Mouse (Mus musculus) midbrain, embryonic 10.5 days (tissue): ENCODE results near the gene Prickle4. TPM values are rescaled to one million over a fixed set of nuclear protein-coding genes. Genes with fewer than 3 reads are reported as not detected.
A peak's percentile ranks its signal among the peaks of the same experiment; 100 is the strongest.

Source experiments
- DNase-seq: peaks from one replicate; pipeline ENCODE4 v3.0.0-alpha.2; 2017; ENCODE audit warnings: low spot score
- H3K27ac ChIP-seq: fragments of 300-500 bp; sonication (generic); replicated peaks from 2 replicates; pipeline ENCODE4 v1.5.1; 2016; ENCODE audit warnings: mild to moderate bottlenecking
- H3K27me3 ChIP-seq: fragments of 300-500 bp; sonication (generic); 2 replicates; pipeline ENCODE4 v1.6.1; 2016; ENCODE audit warnings: low read depth, mild to moderate bottlenecking; ENCODE audit not compliant: poor library complexity, severe bottlenecking
- H3K36me3 ChIP-seq: fragments of 300-500 bp; sonication (generic); 2 replicates; pipeline ENCODE4 v1.6.1; 2016; ENCODE audit warnings: mild to moderate bottlenecking, moderate library complexity
- H3K4me1 ChIP-seq: fragments of 300-500 bp; sonication (generic); 2 replicates; pipeline ENCODE4 v1.6.1; 2016
- H3K4me3 ChIP-seq: fragments of 300-500 bp; sonication (generic); 2 replicates; pipeline ENCODE4 v1.5.1; 2016; ENCODE audit warnings: mild to moderate bottlenecking, moderate library complexity
- H3K9me3 ChIP-seq: fragments of 300-500 bp; sonication (generic); replicated peaks from 2 replicates; pipeline ENCODE4 v1.6.1; 2016; ENCODE audit warnings: mild to moderate bottlenecking
- WGBS: fragments of 180-500 bp; shearing (Covaris S2); methylation state at CpG from one replicate; pipeline ENCODE4 v1.1.7; 2016; 5-methylcytosine and 5-hydroxymethylcytosine counted together
- polyA plus RNA-seq: library from polyadenylated mRNA; unstranded; fragments of >200 nt; fragmentation: Nextera tagmentation; extraction: Ambion mirVana; gene quantifications from 2 replicates; pipeline ENCODE4 v1.2.1, GENCODE M21; 2016

Prickle4 gene
- polyA plus RNA-seq, 1 experiment from 2014 or later, result 0.44 TPM

DNA sequence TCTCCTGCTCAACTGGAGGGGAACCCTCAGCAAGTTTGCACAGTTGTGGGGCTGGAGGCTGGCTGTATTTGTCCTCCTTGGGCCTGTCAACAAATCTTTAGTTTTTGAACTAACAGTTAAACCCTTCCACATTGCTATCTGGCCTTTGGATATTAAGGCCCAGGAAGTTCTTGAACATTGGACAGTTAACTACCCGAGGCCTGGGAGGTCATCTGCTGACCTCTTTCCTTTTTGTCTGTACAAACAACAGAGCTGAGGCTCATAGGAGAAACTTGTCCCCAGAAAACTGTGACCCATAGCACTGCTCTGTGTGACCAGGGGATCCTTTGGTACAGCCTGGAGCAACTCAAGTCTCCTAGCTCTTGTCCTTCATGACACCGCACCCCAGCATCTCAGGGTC lies 4.5 kb upstream of the Prickle4 start:
- WGBS, result 84% methylated on average over 2 of the region's 2 CpGs
- Histone ChIP-seq H3K4me3 (no peak overlapping the region), H3K36me3 (peaks cover 59% of the 10 kb centered on the region), H3K4me1 (peaks cover 45% of the 10 kb centered on the region), H3K27ac (no peak overlapping the region), H3K27me3 (peaks cover 34% of the 10 kb centered on the region), H3K9me3 (no peaks in the 10 kb centered on the region)
- DNase-seq, result no peak

- Histone ChIP-seq H3K27ac (no peak overlapping the region), H3K4me3 (no peak overlapping the region), H3K36me3 (peaks cover 52% of the 10 kb centered on the region), H3K4me1 (peaks cover 47% of the 10 kb centered on the region), H3K9me3 (no peaks in the 10 kb centered on the region), H3K27me3 (peaks cover 33% of the 10 kb centered on the region)
- DNase-seq, result no peak
- WGBS, result 89% methylated on average over 10 of the region's 10 CpGs
Measured at GRCm38 (mm10) chr17:47698156-47698555, 3.6 kb upstream of the Prickle4 start.

DNA sequence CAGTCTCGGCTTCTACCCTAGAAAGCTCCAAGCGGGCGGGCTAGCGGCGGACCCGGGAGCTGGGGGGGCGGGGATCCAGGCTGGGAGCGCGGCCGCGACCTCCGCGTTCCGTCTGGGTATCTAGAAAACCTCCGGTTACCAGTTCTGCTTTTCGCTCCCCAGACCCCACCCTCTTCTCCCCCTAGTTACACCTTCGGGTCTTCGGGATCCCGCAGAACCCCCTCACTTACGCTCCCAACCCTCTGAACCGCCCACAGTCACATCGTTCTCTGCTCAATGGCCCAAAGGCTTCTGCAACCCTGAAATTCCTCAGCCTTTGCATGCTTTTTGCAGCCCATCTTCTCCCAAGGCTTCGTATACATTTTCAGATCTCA lies 788 bp upstream of the Prickle4 start:
- peaks cover 33% of the 10 kb centered on the region for H3K4me1 ChIP-seq
- H3K9me3 ChIP-seq, result no peaks in the 10 kb centered on the region
- peak overlapping the region; percentile 92 for H3K27ac ChIP-seq
- no peak for DNase-seq
- under 1% methylated on average over 21 of the region's 23 CpGs for WGBS
- peak overlapping the region; percentile 80 for H3K4me3 ChIP-seq
- peaks cover 44% of the 10 kb centered on the region for H3K27me3 ChIP-seq
- peaks cover 24% of the 10 kb centered on the region for H3K36me3 ChIP-seq

GRCm38 (mm10) chr17:47694442-47694502 lies 264 bp downstream of the Prickle4 start, which contains the start of gene Gm21981:
Gene Gm21981 (minus strand): TSS chr17:47694455.
- peaks cover 14% of the 10 kb centered on the region for H3K36me3 ChIP-seq
- peak within 1 kb of the TSS; percentile 80 for H3K4me3 ChIP-seq
- peaks cover 36% of the 10 kb centered on the region for H3K4me1 ChIP-seq
- WGBS, result 0% methylated on average over 3 of the region's 3 CpGs
- H3K27me3 ChIP-seq, result peaks cover 55% of the 10 kb centered on the region
- no peak for DNase-seq
- H3K9me3 ChIP-seq, result no peaks in the 10 kb centered on the region
- H3K27ac ChIP-seq, result peak within 1 kb of the TSS; percentile 92

GRCm38 (mm10) chr17:47693671-47694441 lies 680 bp downstream of the Prickle4 start:
- Histone ChIP-seq H3K4me3 (peak overlapping the region; percentile 80), H3K27ac (peak overlapping the region; percentile 92), H3K27me3 (peaks cover 56% of the 10 kb centered on the region), H3K36me3 (peaks cover 10% of the 10 kb centered on the region), H3K4me1 (peaks cover 40% of the 10 kb centered on the region), H3K9me3 (no peaks in the 10 kb centered on the region)
- 32% methylated on average over 13 of the region's 13 CpGs for WGBS
- no peak for DNase-seq

GRCm38 (mm10) chr17:47691650-47692049 lies 2.9 kb downstream of the Prickle4 start:
- WGBS, result 92% methylated on average over 3 of the region's 3 CpGs
- H3K4me3 ChIP-seq, result no peak overlapping the region
- no peak for DNase-seq
- H3K4me1 ChIP-seq, result peaks cover 51% of the 10 kb centered on the region
- no peaks in the 10 kb centered on the region for H3K9me3 ChIP-seq
- peaks cover 51% of the 10 kb centered on the region for H3K27me3 ChIP-seq
- H3K36me3 ChIP-seq, result no peaks in the 10 kb centered on the region
- no peak overlapping the region for H3K27ac ChIP-seq

DNA sequence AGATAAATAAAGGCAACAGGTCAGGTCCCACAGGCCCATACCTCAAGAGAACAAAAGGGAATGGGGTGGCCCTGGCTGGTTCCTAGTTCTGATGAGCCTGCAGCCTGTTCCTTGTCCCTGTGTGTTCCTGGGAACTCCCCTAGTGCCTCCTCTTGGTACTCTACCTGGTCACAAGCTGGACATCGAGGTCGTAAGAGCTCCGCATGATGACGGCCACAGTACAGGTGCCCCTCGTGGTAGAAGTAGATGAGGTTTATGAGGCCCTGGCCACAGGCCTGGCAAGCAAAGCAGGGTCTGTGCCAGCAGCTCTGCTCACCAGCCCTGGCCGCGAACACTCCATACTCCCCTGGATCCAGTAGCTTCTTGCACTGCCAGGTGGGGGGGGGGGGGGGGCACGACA lies 4.6 kb downstream of the Prickle4 start:
- Histone ChIP-seq H3K4me1 (peaks cover 48% of the 10 kb centered on the region), H3K4me3 (peak overlapping the region; percentile 90), H3K27ac (no peak overlapping the region), H3K36me3 (peaks cover 15% of the 10 kb centered on the region), H3K27me3 (peaks cover 47% of the 10 kb centered on the region), H3K9me3 (no peaks in the 10 kb centered on the region)
- WGBS, result 80% methylated on average over 8 of the region's 8 CpGs
- no peak for DNase-seq

GRCm38 (mm10) chr17:47688608-47689575 lies 5.6 kb downstream of the Prickle4 start, which contains the start of gene Frs3:
Gene Frs3 (plus strand): TSS chr17:47689030.
- 1% methylated on average over 55 of the region's 58 CpGs for WGBS
- Histone ChIP-seq H3K4me1 (peaks cover 38% of the 10 kb centered on the region), H3K4me3 (peak within 1 kb of the TSS; percentile 90)

DNA sequence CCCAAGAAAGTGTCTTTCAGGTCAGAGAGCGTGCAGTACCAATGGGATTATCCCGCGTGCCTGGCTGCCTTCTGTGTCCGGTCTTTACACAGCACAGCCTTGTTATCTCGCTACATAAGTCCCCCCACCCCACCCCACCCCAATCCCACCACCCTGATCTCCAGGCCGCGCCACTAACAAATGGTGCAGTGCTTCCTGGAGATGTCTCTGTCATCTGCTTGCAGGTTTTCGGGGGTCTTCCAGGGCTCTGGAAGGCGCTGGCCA lies 6.3 kb downstream of the Prickle4 start, which contains the start of gene Tomm6:
Tomm6 (minus strand) TSS at position 43 of the 264 bp plus-strand sequence.
- Histone ChIP-seq H3K27me3 (peaks cover 41% of the 10 kb centered on the region), H3K4me1 (peaks cover 32% of the 10 kb centered on the region), H3K4me3 (peak within 1 kb of the TSS; percentile 90), H3K9me3 (no peaks in the 10 kb centered on the region), H3K36me3 (peaks cover 31% of the 10 kb centered on the region), H3K27ac (peak within 1 kb of the TSS; percentile 92)
- no peak for DNase-seq
- 2% methylated on average over 9 of the region's 9 CpGs for WGBS

More at GRCm38 (mm10) chr17:47688608-47689575, 5.6 kb downstream of the Prickle4 start, which contains the start of gene Frs3:
- Histone ChIP-seq H3K36me3 (peaks cover 25% of the 10 kb centered on the region), H3K27me3 (peaks cover 47% of the 10 kb centered on the region), H3K9me3 (no peaks in the 10 kb centered on the region), H3K27ac (peak within 1 kb of the TSS; percentile 92)
- peak; percentile 80 for DNase-seq

DNA sequence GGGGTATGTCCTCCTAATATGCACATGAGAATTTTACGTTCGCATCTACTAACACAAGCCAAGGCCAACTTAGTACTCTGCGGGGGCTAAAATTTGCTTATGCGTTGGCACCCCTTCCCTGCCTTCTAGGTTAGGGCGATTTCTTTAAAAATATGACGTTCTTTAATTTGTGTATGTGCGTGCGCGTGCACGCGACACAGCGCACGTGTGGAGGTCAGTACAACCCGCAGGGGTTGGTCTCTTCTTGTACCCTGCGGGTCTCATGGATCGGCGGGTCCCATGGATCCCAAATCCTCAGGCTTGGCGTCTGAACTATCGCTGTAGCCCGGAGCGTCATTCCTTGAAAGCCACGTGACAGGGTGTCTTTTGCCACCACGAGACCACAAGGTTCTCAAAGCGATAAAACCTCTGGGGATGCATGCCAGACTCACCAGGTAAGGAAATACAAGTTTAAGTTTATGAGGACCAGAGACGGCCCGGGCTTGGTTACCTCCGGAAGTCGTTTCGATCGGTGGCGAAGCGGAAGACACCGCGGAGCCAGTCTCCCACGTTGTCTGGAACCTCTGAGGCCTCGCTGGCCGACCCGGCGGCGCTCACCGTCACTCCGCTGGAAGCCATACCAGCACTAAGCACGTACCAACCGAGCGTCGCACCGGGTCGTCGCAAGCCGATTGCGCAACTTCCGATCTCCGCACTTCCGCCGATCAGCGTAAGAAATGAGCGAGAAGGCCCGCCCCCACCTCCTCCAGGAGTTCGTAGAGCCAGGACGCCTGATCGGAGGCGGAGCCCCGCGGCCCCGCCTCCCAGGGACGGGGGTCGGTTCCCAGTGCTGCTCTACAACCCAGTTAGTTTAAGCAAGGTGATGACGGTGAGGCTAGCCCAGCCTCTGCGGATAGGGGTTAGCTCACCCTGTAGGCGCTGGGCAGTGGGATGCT lies 6.9 kb downstream of the Prickle4 start:
- WGBS, result 1% methylated on average over 70 of the region's 70 CpGs
- Histone ChIP-seq H3K4me3 (peak overlapping the region; percentile 90), H3K36me3 (peaks cover 37% of the 10 kb centered on the region), H3K9me3 (no peaks in the 10 kb centered on the region), H3K4me1 (peaks cover 30% of the 10 kb centered on the region), H3K27ac (peak overlapping the region; percentile 92), H3K27me3 (peaks cover 35% of the 10 kb centered on the region)
- peak; percentile 95 for DNase-seq

DNA sequence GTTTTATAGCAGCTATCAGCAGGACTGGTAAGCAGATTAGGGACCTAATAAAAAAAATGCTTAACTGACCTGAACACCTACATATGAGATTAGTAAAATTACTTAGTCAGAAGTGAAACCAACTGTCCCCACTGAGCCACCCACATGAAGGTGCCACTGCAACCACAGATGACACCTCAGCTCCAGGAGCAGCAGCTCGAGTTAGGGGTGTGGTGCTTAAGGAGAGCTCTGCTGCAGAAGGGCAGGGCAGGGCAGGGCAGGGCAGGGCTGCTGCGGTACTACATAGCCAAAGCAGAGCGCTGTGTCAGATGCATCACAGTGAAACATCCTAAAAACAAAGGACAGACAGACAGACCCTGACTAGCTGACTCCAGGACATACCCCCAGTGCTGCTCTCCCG lies 11.7 kb downstream of the Prickle4 start:
- Histone ChIP-seq H3K36me3 (peaks cover 83% of the 10 kb centered on the region), H3K27ac (no peak overlapping the region), H3K4me3 (no peak overlapping the region), H3K27me3 (no peaks in the 10 kb centered on the region), H3K9me3 (no peaks in the 10 kb centered on the region), H3K4me1 (peaks cover 15% of the 10 kb centered on the region)
- 86% methylated on average over 4 of the region's 4 CpGs for WGBS
- DNase-seq, result no peak

DNA sequence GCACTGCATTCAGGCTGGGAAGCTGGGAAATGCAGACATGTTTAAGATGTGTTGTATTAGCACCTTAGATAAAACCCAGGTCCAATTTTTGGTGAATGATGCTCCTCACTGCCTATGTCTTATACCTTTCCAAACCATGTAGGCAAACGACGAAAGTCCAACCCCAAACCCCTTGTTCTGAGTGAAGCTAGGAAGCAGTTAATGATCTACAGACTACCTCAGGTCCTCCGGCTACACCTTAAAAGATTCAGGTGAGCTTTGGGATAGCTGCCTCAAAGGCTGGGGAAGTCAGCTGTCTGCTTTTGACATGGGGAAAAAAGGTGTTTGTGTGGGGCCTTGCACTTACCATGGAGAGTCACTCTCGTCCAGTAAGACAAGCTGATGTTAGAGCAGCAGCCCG lies 15.8 kb downstream of the Prickle4 start:
- H3K4me3 ChIP-seq, result no peak overlapping the region
- 86% methylated on average over 5 of the region's 5 CpGs for WGBS
- H3K36me3 ChIP-seq, result peaks cover 86% of the 10 kb centered on the region
- H3K27ac ChIP-seq, result no peak overlapping the region
- peaks cover 6% of the 10 kb centered on the region for H3K4me1 ChIP-seq
- peaks cover 6% of the 10 kb centered on the region for H3K27me3 ChIP-seq
- H3K9me3 ChIP-seq, result no peaks in the 10 kb centered on the region
- no peak for DNase-seq
